Mouse (Mus musculus): Measurements from ENCODE around the gene Vmn2r71.

The Vmn2r71 gene

GRCm38 (mm10) chr7:85562787-85563186, at the start of gene Vmn2r71:
Gene Vmn2r71 (plus strand): TSS chr7:85563087.
- DNase-seq: no peak

DNA sequence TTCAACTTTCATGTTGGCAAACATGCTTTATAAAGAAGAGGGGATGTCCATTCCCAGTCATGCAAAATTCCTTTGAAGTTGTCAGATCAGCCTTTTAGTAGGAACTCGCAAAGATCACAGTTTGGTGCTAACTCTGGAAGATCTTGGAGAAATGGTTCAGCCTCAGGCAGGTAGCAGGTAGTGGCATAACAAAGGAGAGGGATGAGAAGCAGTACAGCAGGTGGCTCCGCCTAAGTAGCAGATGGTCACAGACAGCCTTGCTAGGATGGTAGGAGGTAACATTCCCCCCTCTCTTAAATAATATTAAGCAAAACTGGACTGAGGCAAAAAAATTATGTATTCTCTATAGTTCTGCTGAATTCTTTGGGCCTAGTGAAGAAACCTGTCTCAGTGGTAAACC, 20.8 kb upstream of the Vmn2r71 start:
- no peak for DNase-seq

GRCm38 (mm10) chr7:85543118-85543517, 19.8 kb upstream of the Vmn2r71 start:
- no peak for DNase-seq

- DNase-seq: no peak
These were observed 6.2 kb downstream of the Vmn2r71 start, which contains the start of gene Vmn2r70 for GRCm38 (mm10) chr7:85569092-85569491. Gene Vmn2r70 (minus strand): TSS chr7:85569192.
